Mouse (Mus musculus) forebrain, embryonic 13.5 days (tissue): Measurements from ENCODE around the gene Gm14137. TPM values are rescaled to one million over a fixed set of nuclear protein-coding genes. Genes with fewer than 3 reads are reported as not detected.

Source experiments
- ATAC-seq: fragments of 200-750 bp; cut with Nextera tagmentation; 2 replicates; pipeline ENCODE4 v1.8.0; 2017
- H3K27ac ChIP-seq: fragments of 300-500 bp; sonication (generic); 2 replicates; pipeline ENCODE4 v1.5.1; 2015; ENCODE audit warnings: inconsistent platforms, mild to moderate bottlenecking, moderate library complexity
- H3K27me3 ChIP-seq: fragments of 300-500 bp; sonication (generic); 2 replicates; pipeline ENCODE4 v1.6.1; 2015; ENCODE audit warnings: mild to moderate bottlenecking, inconsistent platforms
- H3K36me3 ChIP-seq: fragments of 300-500 bp; sonication (generic); 2 replicates; pipeline ENCODE4 v1.6.1; 2015; ENCODE audit warnings: mild to moderate bottlenecking, inconsistent platforms; ENCODE audit not compliant: poor library complexity, severe bottlenecking
- H3K4me1 ChIP-seq: fragments of 300-500 bp; sonication (generic); 2 replicates; pipeline ENCODE4 v1.6.1; 2015; ENCODE audit warnings: inconsistent platforms
- H3K4me2 ChIP-seq: fragments of 300-500 bp; sonication (generic); 2 replicates; pipeline ENCODE4 v1.6.1; 2015; ENCODE audit warnings: inconsistent platforms, mild to moderate bottlenecking, moderate library complexity
- H3K4me3 ChIP-seq: fragments of 300-500 bp; sonication (generic); 2 replicates; pipeline ENCODE4 v1.5.1; 2015; ENCODE audit warnings: mild to moderate bottlenecking, inconsistent platforms
- H3K9ac ChIP-seq: fragments of 300-500 bp; sonication (generic); 2 replicates; pipeline ENCODE4 v1.6.1; 2015; ENCODE audit warnings: mild to moderate bottlenecking, inconsistent platforms
- H3K9me3 ChIP-seq: fragments of 300-500 bp; sonication (generic); replicated peaks from 2 replicates; pipeline ENCODE4 v1.6.1; 2016; ENCODE audit warnings: inconsistent platforms
- WGBS: fragments of 180-500 bp; shearing (Covaris S2); methylation state at CpG from one replicate; pipeline ENCODE4 v1.1.7; 2015; 5-methylcytosine and 5-hydroxymethylcytosine counted together
- polyA plus RNA-seq: library from polyadenylated mRNA; unstranded; fragments of >200 nt; fragmentation: Nextera tagmentation; extraction: Ambion mirVana; gene quantifications from 2 replicates; pipeline ENCODE4 v1.2.1, GENCODE M21; 2015

Gene Gm14137
- polyA plus RNA-seq, 1 experiment from 2014 or later: 0.88 TPM

DNA sequence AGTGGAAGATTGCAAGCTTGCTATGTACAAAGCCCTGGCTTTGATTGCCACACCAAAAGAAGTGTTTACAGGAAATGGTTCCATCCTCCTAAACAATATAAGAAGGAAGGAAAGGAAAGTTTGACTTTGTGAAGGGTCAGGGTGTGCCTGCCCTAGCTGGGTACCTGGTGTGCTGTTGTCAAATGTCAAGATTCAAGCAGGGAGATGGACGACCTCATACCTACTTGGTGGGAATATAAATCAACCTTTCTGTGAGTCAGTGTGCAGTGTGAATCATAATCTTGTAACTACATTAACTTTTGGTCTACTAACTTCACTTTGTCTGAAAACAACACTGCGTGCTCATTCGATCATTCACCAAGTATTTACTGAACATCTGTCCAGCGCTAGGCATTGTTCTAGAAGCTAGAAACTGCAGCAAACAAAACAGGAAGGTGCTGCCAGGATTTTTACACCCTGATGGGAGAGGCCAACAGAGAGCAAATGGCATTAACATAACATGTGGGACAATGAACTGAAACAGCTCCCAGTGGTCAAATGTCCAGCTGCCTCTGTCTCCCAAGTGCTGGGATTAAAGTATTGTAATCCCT is 29.7 kb downstream of the Gm14137 start:
- 78% methylated on average over 4 of the region's 4 CpGs for WGBS
- Histone ChIP-seq H3K4me2 (no peak overlapping the region), H3K9me3 (no peaks in the 10 kb centered on the region), H3K27ac (no peak overlapping the region), H3K36me3 (no peaks in the 10 kb centered on the region), H3K27me3 (no peaks in the 10 kb centered on the region), H3K4me3 (no peak overlapping the region), H3K4me1 (peaks cover 26% of the 10 kb centered on the region), H3K9ac (no peak overlapping the region)
- ATAC-seq: no peak

DNA sequence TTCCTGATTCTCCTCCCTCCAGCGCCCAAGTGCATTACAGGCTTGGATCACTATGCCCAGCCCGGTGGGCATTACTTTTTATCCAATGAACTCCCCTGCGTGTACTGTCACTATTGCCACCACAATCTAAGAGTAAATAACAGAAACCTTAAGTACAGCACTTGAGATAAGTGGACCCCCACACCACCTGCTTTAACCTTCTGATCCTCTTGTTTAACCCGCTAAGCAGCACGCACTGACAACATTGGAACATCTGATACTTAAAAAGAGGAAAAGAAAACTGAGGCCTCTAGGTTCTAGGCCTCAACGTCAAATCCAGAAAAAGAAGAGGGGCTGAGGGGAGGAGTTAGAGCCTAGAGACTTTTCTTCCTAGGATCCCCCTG is 33.6 kb downstream of the Gm14137 start:
- Histone ChIP-seq H3K27me3 (no peaks in the 10 kb centered on the region), H3K9ac (peak overlapping the region; percentile 82), H3K9me3 (no peaks in the 10 kb centered on the region), H3K27ac (peak overlapping the region; percentile 75), H3K4me1 (peaks cover 28% of the 10 kb centered on the region), H3K4me2 (peak overlapping the region; percentile 74), H3K4me3 (peak overlapping the region; percentile 70), H3K36me3 (peaks cover 27% of the 10 kb centered on the region)
- ATAC-seq: no peak
- 22% methylated on average over 6 of the region's 6 CpGs for WGBS

DNA sequence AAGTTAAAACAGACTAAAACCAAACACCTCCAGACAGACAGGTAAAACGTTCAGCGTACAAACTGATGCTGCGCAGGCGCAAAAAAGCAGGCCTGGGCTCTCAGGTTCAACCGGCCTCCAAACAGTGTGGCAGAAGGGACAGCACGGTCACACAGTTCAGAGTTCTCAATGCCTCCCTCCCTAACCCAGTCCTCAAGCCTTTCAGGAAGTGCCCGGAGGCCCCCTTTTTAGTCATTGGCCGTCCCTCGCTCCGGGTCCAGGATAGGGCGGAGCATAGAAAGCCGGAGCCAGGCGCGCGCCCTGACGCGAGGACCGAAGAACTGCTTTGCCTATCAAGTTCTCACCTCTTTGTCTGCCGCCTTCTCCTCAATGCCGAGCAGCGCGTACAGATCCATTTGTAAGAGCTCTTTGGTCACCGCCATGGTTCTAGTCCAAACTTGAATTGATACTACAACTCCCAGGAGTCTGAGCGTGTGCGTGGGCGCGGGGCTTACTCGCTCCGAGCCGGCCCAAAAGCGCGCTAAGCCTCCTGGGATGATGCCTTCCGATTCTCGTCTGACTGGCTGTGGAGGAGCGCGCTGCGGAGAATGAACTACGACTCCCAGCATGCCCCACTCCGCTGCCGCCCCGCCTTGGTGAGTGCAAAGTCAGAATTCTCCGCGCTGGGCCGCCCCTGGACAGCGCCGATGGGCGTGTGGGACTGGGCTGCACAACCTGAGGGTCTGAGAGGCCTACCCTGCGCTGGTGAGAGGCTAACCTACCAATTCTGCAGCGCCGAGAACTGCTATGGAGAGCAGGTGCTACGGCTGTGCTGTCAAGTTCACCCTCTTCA is 34.3 kb downstream of the Gm14137 start, which contains the start of the genes Zfyve19 and Dnajc17:
Zfyve19 (plus strand) TSS at position 274 of the 832 bp plus-strand sequence.
Dnajc17 (minus strand) TSS at position 452 of the 832 bp plus-strand sequence.
- WGBS: under 1% methylated on average over 51 of the region's 51 CpGs
- Histone ChIP-seq H3K36me3 (peaks cover 33% of the 10 kb centered on the region), H3K27ac (peak within 1 kb of the TSS; percentile 75), H3K4me2 (peak within 1 kb of the TSS; percentile 74), H3K4me3 (peak within 1 kb of the TSS; percentile 70), H3K27me3 (no peaks in the 10 kb centered on the region), H3K9ac (peak within 1 kb of the TSS; percentile 82), H3K9me3 (no peaks in the 10 kb centered on the region), H3K4me1 (peaks cover 22% of the 10 kb centered on the region)
- ATAC-seq: peak; percentile 98

DNA sequence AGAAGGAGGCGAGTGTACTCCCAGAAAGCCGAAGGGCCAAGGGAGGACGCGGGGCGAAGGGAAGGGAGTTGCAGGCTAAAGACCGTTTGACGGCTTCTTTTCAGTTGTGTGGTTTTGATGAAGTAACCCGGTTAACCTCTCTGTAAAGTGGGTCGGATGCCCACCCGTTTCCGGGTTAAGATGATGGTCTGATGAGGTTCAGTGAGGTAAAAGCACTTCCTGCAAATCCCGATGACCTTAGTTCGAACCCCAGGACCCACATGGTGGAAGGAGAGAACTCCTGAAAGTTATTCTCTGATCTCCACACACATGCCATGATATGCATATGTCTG is 34.8 kb downstream of the Gm14137 start:
- H3K9ac ChIP-seq: peak overlapping the region; percentile 82
- H3K4me1 ChIP-seq: peaks cover 18% of the 10 kb centered on the region
- H3K4me3 ChIP-seq: peak overlapping the region; percentile 70
- H3K27ac ChIP-seq: 0 out of 2 replicates have a peak overlapping the region, but pooled peaks have one; percentile 75
- no peaks in the 10 kb centered on the region for H3K9me3 ChIP-seq
- H3K27me3 ChIP-seq: no peaks in the 10 kb centered on the region
- 2% methylated on average over 13 of the region's 13 CpGs for WGBS
- H3K36me3 ChIP-seq: peaks cover 36% of the 10 kb centered on the region
- ATAC-seq: peak; percentile 1; the same call in 1 of the 2 replicates
- H3K4me2 ChIP-seq: peak overlapping the region; percentile 74

Other genes with a start within 250 kb of the Gm14137 start
- 5.9 and 6.9 TPM in 2 replicates for gene Chst14, start 248.0 kb upstream of the Gm14137 start, polyA plus RNA-seq
- gene Ccdc32, start 145.1 kb upstream of the Gm14137 start, polyA plus RNA-seq: 31.1 and 33.8 TPM in 2 replicates
- gene Rpusd2, start 139.7 kb upstream of the Gm14137 start, polyA plus RNA-seq: 7.3 and 7.7 TPM in 2 replicates
- gene Knl1, start 127.4 kb upstream of the Gm14137 start, polyA plus RNA-seq: 65.5 and 66.6 TPM in 2 replicates
- gene Rad51, start 61.7 kb upstream of the Gm14137 start, polyA plus RNA-seq: 42.9 and 50.7 TPM in 2 replicates
- gene Rmdn3, start 17.5 kb upstream of the Gm14137 start, polyA plus RNA-seq: 44.7 and 49.6 TPM in 2 replicates
- gene Gchfr, start 6.7 kb upstream of the Gm14137 start, polyA plus RNA-seq: 1.7 and 2.5 TPM in 2 replicates
- 49.3 and 53.9 TPM in 2 replicates for gene Zfyve19, start 34.1 kb downstream of the Gm14137 start, polyA plus RNA-seq
- 25.0 and 25.2 TPM in 2 replicates for gene Dnajc17, start 34.3 kb downstream of the Gm14137 start, polyA plus RNA-seq
- gene Ppp1r14d, start 55.4 kb downstream of the Gm14137 start, polyA plus RNA-seq: not detected in 2 replicates
- gene Spint1, start 62.9 kb downstream of the Gm14137 start, polyA plus RNA-seq: 0.26 and 0.52 TPM in 2 replicates
- gene Rhov, start 96.8 kb downstream of the Gm14137 start, polyA plus RNA-seq: 6.2 and 8.0 TPM in 2 replicates
- gene Vps18, start 114.2 kb downstream of the Gm14137 start, polyA plus RNA-seq: 21.2 and 23.5 TPM in 2 replicates
- 3.9 and 4.0 TPM in 2 replicates for gene Dll4, start 151.3 kb downstream of the Gm14137 start, polyA plus RNA-seq
- gene Chac1, start 176.7 kb downstream of the Gm14137 start, polyA plus RNA-seq: 2.3 and 3.4 TPM in 2 replicates